Mouse (Mus musculus) bone marrow macrophage, adult 2 months (primary cell): ENCODE results near the gene Ttc21a.

Source experiments
- CTCF ChIP-seq: IDR thresholded peaks from 2 replicates; pipeline ENCODE4 v1.5.1; 2012; ENCODE audit warnings: low read depth, mild to moderate bottlenecking, low read length, moderate library complexity
- POLR2A ChIP-seq: IDR thresholded peaks from 2 replicates; pipeline ENCODE4 v1.6.1; 2012; ENCODE audit warnings: mild to moderate bottlenecking, low read depth, low read length, borderline replicate concordance

GRCm38 (mm10) chr9:119945173-119945900 lies 7.9 kb downstream of the Ttc21a start:
- no peak for TF ChIP-seq POLR2A
- peak; percentile 89 for TF ChIP-seq CTCF
